Mouse (Mus musculus) heart, postnatal 36 days (tissue): ENCODE measurements around the gene Ccdc162. TPM values are rescaled to one million over a fixed set of nuclear protein-coding genes. Genes with fewer than 3 reads are reported as not detected.
"Not testable (repeated sequence)": the region's sequence is repeated elsewhere in the genome, so short reads cannot be mapped to it uniquely, and the experiment has no call there.

Experiments
- DNase-seq, 2 experiments: peaks; one replicate each; pipeline ENCODE4 v3.0.0; 2021 to 2022
- intact Hi-C: fragments of 180-260 bp; cut with DNase I; formaldehyde crosslinking; loops from one replicate; pipeline ENCODE4 v1.15.1; 2025
- total RNA-seq, 2 experiments: library from RNA; stranded (reverse); gene quantifications; 2 replicates each; pipeline ENCODE4 v1.2.3; 2021

Ccdc162 gene
- total RNA-seq, 2 experiments from 2014 or later = 0.36 to 0.38 TPM

DNA sequence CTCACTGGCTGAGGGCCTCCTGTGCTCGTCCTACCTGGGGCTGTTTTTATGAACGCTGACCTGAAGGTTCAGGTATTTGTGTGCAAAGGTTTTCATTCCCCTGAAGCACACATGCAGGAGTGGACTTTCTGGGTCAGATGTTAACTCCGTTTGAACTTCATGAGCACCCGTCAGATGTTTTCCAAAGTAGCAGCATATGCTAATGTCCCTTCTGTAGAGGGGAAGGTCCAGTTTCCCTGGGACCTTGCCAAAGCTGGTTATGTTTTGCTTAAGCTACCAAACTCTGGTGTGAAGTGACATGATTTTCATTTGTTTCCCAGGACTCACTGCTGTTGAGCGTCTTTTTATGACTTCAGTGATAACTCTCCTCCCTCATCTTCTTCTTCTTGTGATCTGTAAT, 16.8 kb downstream of the Ccdc162 start:
- intact Hi-C loops = loop anchor here (10.0 kb wide), 1 partner anchor 255 kb away; no protein-coding TSS in a partner anchor
- no peak for DNase-seq

DNA sequence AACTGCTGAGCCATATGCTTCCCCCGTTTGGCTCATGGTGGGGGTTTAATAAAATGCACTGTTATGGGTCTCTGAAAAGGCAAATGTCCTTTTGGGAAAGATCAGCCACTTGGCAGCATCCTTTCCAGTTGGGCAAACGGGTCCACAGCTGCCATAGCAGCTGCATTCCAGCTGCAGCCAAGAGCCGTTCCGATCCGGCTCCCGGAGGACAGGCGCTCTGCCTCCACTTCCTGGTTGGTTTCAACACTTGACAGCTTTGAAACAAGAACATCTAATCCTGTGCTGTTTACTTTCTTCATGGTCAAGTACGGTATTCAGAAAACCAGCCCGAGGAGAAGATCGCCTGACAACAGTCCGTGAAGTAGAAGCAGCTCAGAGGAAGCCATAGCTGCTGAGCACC, 19.4 kb downstream of the Ccdc162 start:
- DNase-seq = no peak

DNA sequence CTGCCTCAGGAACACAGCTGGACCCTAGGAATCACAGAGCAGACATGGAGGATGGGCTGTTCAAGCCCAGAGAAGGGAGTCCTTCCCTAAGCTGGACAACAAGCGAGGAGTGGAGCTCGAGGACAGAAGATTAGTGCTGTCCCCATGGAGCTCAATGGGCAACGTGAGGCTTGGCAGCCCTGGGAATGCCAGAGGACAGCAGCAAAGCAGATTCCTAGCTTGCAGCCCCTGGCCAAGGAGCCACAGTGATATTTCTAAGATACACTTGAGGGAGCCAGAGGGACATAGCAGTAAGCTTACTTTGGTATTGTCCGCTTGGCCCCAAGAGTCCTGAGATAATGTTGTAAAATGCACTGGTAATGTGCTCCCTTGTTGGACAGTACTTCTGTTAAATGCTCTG, 25.5 kb downstream of the Ccdc162 start:
- intact Hi-C loops = loop anchor here (5.0 to 10.0 kb wide), 2 partner anchors 264 to 606 kb away; no protein-coding TSS in a partner anchor
- DNase-seq = no peak

More for the DNA sequence above, 19.4 kb downstream of the Ccdc162 start:
- intact Hi-C loops = loop anchor here (10.0 kb wide), 1 partner anchor 258 kb away; no protein-coding TSS in a partner anchor

DNA sequence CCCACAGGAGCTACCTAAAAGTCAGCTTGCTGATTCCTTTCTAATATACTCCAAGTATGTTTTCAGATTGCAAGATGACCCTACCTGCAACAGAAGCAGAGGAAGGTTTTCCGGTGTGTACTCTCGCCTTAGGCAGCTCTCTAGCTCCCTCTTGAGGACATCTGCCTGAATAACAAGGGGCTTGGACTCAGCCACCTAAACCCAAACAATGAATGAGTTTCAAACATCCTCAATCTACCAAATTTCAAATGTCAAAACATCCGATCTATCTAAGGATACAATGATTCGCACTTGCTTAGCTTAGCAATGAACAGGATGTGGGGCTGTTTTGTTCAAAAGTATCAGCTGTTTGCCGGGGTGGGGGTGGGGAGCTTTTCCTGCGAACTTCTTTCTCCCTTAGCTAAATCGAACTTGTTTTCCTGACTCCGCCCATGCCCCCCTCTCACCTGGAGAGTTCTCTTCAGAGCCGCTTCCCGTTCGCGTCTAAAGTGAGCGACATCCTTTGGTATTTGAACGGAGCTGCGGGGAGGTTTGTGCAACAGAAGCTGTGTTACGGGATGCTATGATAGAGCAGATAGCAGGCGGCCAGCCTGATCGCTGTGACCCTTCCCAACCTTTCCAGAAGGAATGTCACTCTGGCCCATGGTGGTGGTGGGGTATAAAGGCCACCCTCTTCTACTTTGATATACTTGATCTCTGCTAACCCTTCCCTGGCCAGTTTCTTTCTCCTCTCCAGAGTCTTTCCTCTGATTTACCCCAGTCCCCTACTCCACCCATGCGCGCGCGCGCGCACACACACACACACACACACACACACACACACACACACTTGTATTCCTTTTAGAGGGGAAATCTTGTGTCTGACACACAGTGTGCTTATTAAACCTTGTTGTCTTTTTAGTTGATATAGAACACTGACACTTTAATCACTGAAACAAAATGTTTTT, 26.2 kb downstream of the Ccdc162 start:
- intact Hi-C loops = loop anchor here (5.0 to 10.0 kb wide), 4 partner anchors 255 to 607 kb away; partner anchors contain the start of genes Ak9 and Fig4
- peak; percentile 50 to 68 for DNase-seq

DNA sequence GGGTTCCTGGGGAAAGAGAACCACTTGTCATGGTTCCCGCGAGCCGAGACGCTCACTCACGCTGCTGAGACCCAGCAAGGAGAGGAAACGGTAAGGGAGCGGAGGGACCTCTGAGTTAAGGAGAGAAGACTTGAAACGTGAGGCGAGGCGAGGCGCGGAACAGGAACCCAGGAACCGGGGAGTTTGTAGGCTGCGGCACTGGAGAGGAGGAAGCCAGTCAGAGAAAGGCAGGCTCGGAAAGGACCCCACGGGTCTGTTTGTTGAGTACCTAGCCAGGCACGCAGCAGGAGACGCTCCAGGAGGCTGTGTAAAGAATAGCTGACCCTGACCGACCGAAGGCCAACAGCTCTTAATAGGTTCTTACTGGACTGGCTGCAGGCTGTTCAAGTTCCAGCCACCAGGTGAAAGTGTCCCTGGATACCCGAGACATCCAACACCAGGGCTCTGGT, 31.9 kb downstream of the Ccdc162 start:
- DNase-seq = no peak
- intact Hi-C loops = loop anchor here (10.0 kb wide), 2 partner anchors 250 to 380 kb away; partner anchors contain the start of genes Ak9 and Fig4

DNA sequence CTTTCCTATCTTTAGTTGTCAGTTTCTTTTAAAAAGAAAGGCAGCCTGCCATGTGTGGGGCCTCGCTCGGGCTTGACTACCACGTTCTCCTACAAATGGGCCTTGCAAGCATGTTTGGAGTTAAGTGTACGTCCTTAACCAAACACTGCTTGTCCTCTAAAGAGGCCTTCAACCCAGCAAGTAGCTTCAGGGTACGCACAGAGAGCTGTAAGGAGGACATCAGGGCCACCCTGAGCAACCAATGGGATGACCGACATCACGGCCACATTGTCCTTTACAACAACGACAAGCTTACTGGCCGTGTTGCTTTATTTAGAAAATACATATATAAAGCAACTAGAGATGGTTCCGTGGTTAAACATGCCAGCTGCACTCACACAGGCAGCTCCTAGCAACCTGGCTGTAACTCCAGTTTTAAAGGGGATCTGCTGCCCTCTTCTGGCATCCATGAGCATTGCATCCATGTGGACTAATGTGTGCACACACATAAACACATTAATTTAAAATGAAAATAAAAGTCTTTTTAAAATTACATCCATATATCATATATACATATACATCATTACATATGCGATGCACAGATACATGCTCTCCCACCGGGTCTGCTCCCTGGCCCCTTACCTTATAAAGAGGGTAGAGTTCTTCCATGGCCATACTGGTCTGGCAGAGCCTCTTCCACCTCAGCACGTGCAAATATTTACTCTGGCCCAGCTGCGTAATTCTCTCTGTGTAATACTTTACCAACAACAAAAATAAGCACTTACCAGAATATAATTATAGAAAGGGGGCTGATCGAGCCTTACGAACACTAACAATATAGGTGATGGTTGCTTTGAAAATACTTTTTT, 33.7 kb downstream of the Ccdc162 start:
- DNase-seq = peak; percentile 83 to 91
- intact Hi-C loops = loop anchor here (1.0 to 10.0 kb wide), 3 partner anchors 164 to 378 kb away; partner anchors contain the start of genes Ak9 and Fig4

DNA sequence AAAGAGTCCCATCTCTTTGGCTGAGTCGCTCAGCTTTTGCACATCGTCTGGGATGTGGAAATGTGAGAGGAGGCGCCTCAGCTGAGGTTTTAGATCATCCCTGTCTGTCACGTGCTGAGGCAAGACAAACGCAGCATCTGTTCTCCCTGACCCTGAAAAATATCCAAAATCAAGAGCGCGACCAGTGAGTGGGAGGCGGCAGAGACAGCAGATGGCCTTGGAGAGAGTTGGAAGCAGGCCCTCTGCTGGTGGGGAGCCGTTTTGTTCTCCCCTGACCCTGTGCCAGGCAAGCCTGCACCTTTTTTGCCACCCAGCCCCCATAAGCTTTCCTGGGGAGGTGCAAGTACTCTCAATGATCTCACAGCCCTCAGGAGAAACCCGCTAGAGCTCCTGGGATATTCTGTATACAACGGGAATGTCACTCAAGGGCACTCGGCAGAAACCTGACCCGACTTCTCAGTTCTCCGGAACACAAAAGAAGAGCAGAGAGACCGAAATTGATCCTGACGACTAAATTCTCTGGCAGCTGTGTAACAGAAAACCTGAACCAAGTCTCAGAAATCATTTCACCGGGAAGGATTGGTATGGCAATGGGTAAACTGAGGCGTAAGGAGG, 37.6 kb downstream of the Ccdc162 start:
- DNase-seq = peak; percentile 37 to 42
- intact Hi-C loops = no loop called here

DNA sequence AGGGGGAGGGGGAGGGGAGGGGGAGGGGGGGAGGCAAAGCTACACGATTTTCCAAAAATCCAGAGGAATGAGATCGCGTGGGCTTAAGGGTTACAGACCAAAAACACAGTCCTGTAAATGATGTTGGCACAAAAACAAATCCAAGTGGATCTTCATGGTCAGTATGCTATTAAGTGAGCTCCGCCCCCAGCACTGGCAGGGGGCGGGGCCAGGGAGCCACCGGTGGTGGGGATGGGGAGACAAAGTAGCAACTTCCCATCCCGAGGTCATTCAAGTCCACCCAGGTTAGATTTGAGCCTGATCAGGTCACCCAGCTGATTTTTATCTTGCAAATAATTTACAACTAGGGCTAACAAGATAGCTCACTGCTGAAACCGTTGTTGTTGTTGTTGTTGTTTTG, 39.0 kb downstream of the Ccdc162 start:
- no peak for DNase-seq
- intact Hi-C loops = no loop called here

DNA sequence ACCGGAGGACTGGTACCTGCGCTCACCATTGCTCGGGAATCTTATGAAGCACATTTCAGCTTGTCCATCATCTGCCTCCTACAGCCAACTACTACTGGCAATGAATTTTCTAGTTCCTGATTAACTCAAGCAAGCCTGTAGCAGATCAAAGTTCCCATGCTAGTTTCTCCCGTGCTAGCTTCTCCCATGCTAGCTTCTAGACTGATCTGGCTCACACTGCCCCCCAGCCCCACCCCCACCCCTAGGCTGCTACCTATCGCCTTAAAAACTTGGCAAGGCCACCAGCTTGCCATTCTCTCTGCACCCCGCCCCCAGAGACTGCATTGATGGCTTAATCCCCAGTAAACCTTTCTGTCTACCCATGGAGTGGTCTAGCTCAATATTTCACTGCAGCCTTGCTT, 39.8 kb downstream of the Ccdc162 start:
- intact Hi-C loops = no loop called here
- no peak for DNase-seq

DNA sequence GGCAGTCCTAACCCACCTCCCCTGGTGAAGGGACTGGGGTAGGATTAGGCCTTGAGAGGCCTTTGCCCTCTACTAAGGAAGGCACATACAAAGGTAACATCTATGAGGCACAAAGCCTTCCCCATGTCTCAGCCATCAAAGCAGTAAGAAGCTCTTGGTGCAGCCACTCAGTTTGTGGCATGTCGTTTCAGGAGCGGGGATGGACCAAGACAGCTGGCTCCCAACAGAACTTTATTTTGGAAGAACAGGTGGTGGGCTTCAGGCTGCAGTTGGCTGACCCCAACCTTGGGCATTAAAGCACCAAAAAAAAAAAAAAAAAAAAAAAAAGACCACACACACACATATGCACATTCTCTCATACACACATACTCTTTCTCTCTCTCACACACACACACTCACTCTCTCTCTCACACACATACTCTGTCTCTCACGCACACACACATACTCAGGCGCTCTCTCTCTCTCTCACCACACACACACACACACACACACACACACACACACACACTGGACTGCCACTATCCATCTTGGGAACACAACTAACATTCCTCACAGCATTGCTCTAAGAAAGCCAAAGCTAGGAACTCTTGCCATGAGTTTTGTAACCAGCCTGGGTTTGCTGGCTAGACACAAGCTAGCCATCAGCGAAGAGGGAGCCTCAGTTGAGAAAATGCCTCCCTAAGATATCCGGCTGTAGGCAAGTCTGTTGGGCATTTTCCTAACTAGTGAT, 40.4 kb downstream of the Ccdc162 start:
- intact Hi-C loops = no loop called here
- DNase-seq = no peak

DNA sequence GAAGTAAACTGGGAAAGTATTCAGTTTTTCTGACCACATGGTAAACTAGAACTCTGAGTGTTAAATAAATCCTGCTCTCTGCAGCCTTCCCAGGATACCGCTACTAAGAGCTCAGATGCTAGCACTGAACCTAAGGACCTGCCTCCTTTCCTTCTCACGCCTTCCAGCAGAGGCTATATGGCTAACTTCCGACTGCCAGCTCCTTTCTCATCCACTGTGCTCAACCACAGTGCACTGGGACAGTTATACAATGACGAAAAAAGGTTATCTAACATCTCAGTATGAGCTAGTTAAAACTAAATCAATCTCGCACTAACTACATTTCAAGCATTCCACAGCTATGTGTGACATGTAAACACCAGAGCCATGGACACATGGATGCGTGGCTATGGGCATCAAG, 41.2 kb downstream of the Ccdc162 start:
- intact Hi-C loops = no loop called here

DNA sequence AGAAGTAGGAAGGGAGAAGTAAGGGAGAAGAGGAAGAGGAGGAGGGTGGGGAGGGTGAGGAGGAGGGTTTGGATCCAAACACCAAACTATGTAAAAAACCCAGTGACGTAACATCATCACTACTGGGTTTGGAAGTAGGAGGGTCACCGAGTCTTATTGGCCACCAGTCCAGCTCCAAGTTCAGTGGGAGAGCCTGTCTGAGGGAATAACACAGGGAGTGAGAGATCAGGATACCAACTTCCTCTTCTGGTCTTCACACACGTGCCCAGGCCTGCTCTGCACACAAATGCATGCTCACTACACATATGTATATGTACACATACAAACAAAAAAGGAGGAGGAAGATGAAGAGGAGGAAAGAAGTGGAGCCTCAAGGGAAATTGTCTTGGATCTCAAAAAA, 42.1 kb downstream of the Ccdc162 start:
- intact Hi-C loops = no loop called here

More for the DNA sequence above, 41.2 kb downstream of the Ccdc162 start:
- no peak for DNase-seq

DNA sequence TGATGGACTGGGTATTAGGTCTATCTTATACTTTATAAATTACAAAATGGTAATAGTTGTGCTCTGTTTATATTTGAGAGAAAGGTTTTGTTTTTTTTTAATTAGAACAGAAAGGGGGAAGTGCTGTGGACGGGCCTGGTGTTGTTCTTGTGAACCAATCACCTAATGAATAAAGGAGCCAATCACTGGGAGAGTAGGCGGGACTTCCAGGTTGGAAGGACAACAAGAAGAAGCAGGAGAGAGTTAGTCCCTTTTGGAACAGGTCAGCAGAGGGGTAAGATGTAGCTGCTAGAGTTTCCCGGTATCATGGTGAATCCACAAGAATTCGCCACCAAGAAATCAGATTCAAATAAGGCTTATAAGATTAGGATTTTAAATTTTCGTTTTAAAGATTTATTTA, 46.2 kb downstream of the Ccdc162 start:
- intact Hi-C loops = no loop called here
- DNase-seq = no peak

More for the DNA sequence above, 42.1 kb downstream of the Ccdc162 start:
- DNase-seq = no peak

DNA sequence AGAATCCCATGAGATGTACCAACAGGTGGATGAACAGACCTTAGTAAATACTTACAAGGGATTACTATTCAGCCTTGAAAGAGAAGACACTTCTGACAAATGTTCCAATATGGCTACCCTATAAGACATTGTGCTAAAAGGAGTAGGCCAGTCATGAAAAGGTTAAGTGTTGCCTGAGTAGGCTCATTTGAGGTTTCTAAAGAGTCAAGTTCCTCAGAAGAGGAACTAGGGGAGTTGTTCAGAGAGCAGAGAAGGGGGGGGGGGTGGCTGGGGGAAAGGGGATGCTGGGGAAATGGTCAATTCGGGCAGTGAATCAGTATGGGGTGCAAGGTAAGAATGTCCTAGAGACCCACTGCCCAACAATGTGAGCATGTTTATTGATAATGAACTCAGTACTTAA, 50.9 kb downstream of the Ccdc162 start:
- intact Hi-C loops = no loop called here
- DNase-seq = no peak

DNA sequence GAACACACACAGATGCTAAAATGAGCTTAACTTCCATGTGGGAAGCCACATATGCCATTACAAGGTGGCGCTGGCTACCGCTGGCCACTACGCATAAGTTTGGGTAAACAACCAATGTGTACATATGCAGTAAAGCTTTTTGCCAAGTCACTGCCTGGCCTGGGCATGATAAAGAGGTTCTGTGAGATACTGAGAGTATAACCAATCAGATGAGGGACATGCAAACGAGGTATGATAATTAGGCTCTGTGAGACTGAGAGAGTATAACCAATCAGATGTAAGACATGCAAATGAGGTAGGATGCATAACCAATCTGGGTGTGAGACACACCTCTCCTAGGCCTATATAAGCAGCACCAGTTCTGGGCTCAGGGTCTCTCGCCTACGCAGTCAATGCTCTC, 56.8 kb downstream of the Ccdc162 start:
- intact Hi-C loops, DNase-seq: not testable (repeated sequence)

DNA sequence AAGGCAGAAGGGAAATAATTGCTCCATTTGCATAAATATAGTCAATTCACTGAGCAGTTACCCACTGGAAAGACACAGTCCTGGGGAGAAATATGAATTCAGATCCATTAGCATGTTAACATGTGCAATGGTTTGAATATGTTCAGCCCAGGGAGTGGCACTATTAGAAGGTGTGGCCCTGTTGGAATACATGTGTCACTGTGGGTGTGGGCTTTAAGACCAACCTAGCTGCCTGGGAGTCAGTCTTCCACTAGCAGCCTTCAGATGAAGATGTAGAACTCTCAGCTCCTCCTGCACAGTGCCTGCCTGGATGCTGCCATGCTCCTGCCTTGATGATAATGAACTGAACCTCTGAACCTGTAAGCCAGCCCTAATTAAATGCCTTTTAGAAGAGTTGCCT, 60.8 kb downstream of the Ccdc162 start:
- DNase-seq, intact Hi-C loops: not testable (repeated sequence)

DNA sequence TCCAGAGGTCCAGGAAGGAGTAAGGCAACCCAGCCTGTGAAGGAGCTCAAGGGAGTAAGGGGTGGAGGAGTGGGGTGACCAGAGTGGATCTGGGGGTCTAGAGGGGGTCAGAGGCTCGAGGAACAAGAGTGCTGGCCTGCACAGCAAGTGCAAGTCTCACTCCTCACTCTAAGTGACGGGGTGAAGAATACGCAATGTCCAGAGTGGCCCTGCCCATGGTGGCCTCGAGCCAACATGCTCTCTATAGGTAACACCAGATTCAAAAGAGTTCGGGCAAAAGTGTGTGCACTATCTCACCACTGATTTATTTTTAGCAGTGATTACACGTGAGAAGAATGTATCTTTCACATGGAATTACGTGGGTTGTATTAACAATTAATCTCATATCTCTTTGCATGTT, 63.4 kb downstream of the Ccdc162 start:
- no peak for DNase-seq
- intact Hi-C loops = no loop called here

DNA sequence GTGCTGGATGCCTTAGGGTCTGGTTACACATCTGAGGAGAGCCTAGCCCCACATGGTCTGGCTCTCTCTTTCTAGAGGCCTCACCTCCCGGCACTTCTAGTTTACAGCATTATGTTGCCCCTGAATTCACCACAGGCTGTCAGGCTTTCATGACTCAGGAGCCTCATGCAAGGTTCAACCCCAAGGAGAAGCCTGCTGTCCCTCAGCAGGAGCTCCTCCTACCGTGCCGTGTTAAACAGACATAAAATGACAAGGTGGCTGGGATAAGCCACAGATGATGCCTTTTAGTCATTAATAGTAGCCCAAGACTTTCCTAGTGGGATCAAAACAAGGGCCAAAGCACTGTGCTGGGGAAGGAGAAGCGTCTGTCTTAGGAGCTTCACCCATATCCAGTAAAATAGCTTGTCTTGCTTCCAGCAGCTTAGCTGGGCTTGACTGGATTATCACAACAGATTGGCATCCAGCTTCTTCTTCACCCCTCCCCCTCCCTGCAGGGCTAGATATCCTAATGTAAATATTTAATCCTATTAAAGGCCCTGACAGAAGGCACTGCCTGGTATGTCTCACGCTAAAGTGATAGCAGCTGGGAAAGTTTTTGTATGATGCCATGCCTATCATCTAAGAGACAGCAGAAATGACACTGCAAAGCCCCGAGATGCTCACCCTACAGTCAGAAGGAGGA, 64.2 kb downstream of the Ccdc162 start:
- DNase-seq = no peak

DNA sequence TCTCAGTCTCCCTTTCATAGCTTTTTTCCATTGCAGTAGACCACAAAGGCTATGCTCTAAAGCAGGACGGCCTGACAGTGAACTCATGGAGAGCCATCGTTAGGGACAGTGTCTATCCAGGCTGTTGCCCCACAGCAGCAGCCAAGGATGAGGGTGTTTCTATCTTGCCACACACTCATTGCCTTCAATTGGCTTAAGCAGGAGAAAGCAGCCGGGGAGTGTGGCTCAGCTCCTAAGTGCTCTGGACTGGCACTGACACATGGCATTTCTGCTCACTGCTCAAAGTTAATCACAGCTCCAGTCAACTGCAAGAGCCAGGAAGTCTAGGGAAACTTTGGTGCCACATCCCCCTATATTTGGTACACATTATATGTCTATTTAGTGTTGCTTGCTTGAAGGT, 64.9 kb downstream of the Ccdc162 start:
- intact Hi-C loops = no loop called here
- no peak for DNase-seq

More for the DNA sequence above, 64.2 kb downstream of the Ccdc162 start:
- intact Hi-C loops = no loop called here
